Mouse (Mus musculus) ES-Bruce4 (cell line): ENCODE results near the gene Prmt1.
A peak's percentile ranks its signal among the peaks of the same experiment; 100 is the strongest.

Experiments used
- CTCF ChIP-seq: IDR thresholded peaks from one replicate; pipeline ENCODE4 v1.8.1; 2011; ENCODE audit warnings: low read depth, low read length
- EP300 ChIP-seq: IDR thresholded peaks from 2 replicates; pipeline ENCODE4 v1.6.1; 2011; ENCODE audit warnings: low read depth, low read length; ENCODE audit not compliant: insufficient read depth
- POLR2A ChIP-seq: IDR thresholded peaks from one replicate; pipeline ENCODE4 v1.8.1; 2011; ENCODE audit warnings: low read length; ENCODE audit not compliant: insufficient read depth

DNA sequence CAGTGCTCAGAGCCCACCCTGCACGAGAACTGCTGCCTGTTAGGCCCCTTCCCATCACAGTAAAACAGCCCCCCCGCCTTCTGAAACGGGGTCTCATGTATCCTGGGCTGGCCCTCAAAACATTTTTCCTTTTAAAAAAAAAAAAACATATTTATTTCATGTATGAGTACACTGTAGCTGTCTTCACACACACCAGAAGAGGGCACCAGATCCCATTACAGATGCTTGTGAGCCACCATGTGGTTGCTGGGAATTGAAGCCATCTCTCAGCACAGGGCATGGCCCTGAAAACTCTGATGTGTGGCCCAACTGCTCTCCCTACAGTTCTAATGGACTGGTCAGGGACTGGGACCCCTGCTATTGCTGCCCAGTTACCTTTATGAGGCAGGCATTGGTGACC lies 8.1 kb downstream of the Prmt1 start:
- TF ChIP-seq POLR2A (no peak), CTCF (peak; percentile 0), EP300 (no peak)
